Mouse (Mus musculus) cerebellum, postnatal 36 days (tissue): Measurements from ENCODE around the gene Plxnb1.

Source experiments
- DNase-seq, 2 experiments: peaks; one replicate each; pipeline ENCODE4 v3.0.0; 2021 to 2022; ENCODE audit warnings: mixed read lengths in 2 of 2

The Plxnb1 gene

DNA sequence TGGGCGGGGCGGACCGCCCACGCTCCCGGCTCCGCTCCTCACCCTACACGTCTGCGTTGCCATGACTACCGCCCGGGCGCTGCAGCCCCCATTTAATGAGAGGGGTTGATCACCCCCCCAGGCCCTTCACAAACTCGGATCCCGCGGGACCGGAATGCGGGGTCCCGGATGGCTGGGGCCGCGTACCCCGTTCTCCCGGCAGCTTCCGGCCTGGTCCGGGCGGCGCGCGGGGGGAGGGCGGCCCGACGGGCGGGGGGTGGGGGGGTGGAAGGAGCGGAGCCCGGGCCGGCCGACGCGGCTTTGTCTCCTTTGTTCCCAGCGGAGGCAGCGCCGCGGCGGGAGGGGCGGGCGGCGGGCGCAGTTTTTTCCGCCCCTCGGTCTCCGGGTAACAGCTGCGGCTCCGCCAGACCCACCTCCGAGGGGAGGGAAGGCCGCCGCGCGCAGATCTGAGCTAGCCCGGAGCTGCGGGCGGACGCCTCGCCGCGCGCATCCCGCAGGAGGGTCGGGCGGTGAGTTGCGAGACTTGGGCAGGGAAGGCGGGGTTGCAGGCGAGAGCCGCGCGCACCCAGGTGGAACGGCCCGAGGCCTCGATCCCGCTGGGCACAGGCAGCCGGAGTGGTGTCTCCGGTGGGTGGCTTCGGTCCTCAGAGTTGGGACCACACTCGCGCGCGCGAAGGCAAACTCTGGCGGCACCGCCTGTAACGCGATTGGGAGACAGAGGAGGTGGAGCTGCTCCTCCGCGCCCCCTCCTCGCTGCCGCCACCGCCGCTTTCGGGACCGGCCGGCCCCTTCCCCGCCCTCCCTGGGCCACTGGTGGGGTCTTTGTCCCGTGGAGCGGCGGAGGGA is at the start of gene Plxnb1:
TSS of gene Plxnb1 (plus strand) at position 253 of the 846 bp plus-strand sequence.
- DNase-seq: peak; percentile 38 to 53

- DNase-seq: peak; percentile 41 to 53
Observed at GRCm38 (mm10) chr9:109046306-109046705, 48.9 kb upstream of the Plxnb1 start.

DNA sequence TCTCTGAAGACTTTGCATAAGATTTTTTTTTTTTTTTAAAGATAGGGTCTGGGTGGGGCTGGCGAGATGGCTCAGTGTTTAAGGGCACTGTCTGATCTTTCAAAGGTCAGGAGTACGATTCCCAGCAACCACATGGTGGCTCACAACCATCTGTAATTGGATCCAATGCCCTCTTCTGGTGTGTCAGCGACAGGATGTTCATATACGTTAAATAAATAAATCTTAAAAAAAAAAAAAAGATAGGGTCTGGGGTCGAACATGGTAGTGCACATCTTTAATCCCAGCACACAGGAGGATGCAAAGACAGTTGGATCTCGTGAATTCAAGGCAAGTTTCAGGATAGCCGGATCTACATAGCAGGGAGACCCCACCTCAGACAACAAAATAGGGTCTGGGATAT is 45.9 kb upstream of the Plxnb1 start:
- no peak for DNase-seq

GRCm38 (mm10) chr9:109049996-109050673 is 45.1 kb upstream of the Plxnb1 start:
- DNase-seq: no peak

- DNase-seq: no peak
Observed at GRCm38 (mm10) chr9:109050674-109050997, 44.6 kb upstream of the Plxnb1 start.

GRCm38 (mm10) chr9:109051011-109051501 is 44.1 kb upstream of the Plxnb1 start:
- no peak for DNase-seq

GRCm38 (mm10) chr9:109051651-109052489 is 43.3 kb upstream of the Plxnb1 start:
- DNase-seq: no peak

- no peak for DNase-seq
Observed at GRCm38 (mm10) chr9:109052490-109053260, 42.5 kb upstream of the Plxnb1 start.

GRCm38 (mm10) chr9:109053366-109053765 is 41.8 kb upstream of the Plxnb1 start:
- no peak for DNase-seq

DNA sequence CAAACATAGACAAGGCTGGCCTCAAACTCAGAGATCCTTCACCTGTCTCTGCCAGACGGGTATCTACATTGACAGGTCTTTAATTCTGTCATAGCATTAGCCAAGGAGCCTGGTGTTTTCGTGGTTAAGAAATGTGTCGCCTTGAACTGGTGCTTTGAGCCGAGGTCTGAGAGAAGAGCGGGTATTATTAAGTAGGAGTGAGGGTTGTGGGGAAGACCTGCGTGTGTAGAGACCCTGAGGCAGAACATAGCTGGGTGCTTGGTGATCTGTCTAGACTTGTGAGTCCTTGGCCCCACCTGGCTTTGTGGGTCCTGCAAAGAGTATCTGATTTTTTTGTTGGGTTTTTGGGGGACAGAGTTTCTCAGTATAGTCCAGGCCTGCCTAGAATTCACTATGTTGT is 41.3 kb upstream of the Plxnb1 start:
- no peak for DNase-seq

DNA sequence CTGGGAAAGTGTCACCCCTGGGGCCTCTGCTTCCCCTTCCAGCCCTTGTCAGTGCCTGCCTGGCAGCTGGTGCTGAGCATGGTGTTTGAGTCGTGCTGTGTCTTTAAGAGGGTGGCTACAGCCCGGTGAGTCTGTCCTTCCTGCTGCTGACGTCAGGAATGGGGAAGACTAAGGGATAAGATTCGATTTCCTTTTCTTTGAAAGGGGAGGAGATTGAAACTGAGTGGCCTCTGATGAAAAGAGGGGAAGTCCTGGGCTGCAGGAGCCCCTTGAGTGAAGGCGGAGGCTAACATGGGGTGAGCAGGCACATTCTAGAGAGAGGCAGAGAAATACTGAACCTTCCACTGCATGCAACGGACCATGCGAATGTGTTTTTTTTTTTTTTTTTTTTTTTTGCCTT is 40.5 kb upstream of the Plxnb1 start:
- peak; percentile 57 to 60 for DNase-seq

DNA sequence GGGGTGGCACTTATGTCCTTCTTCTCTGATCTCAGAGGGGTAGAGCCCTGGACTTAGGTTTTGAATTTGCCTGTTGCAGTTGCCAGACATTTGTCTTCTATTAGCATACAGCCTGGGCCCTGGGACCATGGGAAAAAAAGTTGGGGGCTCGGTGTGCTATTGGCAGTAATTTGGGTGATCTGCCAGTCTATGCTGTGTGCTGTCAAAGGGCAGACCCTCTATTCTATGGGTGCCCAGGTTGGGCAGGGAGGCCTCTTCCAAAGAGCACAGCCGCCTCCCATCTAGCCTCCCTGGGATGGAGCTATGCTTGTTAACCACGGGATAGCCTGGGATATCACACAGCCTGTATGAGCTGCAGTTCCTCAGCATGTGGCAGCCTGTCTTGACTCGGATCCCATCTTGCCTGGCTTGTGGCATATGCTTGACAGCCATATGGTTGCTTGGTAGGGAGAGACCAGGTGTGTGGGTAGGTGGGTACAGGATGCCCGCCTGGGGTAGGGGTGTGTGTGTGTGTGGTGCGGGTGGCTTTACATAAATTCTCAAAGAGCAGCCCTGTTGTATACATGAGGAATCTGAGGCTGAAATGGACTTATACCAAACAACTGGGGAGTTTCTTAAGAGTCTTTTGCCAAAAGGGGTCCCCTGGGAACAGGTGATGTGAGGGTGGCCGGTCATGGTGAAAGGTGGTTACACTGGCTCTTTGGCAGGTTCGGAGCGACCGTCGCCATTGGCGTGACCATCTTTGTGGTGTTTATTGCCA is 39.7 kb upstream of the Plxnb1 start:
- no peak for DNase-seq

GRCm38 (mm10) chr9:109056081-109056690 is 39.0 kb upstream of the Plxnb1 start:
- no peak for DNase-seq

GRCm38 (mm10) chr9:109056916-109057315 is 38.3 kb upstream of the Plxnb1 start:
- no peak for DNase-seq

- DNase-seq: no peak
Observed at GRCm38 (mm10) chr9:109057543-109057942, 37.6 kb upstream of the Plxnb1 start.

DNA sequence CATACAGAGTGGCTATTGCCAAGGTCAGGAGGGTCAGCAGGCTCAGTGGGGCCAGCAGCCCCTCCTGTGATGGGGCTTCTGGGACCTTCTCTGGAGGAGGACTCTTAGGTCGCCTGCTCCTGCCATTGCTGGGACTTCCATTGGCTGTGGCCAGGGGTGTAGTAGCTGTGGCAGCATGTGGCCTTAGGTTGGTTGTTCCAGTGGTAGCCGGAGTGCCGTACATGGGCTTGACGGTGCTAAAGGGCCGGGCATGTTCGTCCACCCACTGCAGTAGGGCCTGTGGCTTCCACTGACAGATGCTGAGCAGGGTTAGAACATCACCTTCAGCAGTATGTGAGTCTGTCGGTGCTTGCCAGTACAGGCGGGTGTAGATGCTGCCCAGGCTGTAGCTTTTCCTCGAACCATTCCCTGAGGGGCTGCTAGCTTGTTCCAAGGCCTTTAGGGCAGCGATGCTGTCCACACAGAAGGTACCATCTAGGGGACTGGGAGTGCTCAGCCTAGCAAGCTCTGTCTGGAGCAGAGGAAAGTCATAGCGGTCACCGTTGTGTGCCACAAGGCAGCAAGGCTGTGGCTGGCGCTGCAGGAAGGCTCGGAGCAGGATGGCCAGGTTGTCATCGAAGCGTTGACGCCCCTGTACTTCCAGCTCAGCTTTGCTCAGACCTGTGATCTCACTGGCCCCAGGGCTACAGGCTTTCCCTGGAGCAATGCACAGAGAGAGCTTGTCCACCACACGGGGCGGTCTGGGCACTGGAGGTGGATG is 37.0 kb upstream of the Plxnb1 start:
- no peak for DNase-seq

DNA sequence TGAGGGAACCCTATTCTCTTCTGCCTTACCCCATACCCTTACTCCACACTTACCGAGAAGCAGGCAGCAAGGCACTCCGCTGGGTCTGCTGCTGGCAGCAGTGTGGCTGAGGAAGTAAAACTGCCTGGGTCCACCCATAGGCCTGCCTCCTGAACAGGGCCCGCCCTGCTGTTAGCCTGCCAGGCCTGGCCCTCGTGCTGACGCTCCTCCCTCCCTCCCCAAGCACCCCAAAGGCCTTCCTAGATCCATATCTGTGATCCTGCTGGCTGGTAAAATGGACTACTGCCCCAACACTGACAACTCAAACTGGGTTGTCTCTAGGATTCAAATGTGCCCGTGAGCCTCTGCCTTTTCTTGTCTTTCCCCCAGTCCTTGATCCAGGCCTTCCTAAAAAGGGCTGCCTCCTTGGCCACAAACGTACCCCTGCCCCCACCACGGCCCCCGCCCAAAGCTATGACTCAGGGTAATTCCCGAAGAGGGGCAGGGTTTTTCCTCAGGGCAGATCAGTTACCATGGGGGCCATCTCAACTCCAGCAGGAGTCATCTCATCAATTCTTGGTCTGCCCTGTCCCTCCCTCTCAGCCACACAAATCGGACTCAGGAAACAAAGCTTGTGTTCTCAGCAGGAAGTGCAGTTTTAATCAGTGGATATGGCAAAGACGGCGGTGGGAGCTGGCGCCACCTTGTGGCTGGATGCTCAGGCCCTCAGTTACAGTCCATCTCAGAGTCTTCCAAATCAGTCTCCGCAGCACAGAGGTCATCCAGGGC is 35.9 kb upstream of the Plxnb1 start, which contains the start of gene Trex1:
TSS of gene Trex1 (minus strand) at position 599 of the 768 bp plus-strand sequence.
- peak; percentile 89 to 93 for DNase-seq

DNA sequence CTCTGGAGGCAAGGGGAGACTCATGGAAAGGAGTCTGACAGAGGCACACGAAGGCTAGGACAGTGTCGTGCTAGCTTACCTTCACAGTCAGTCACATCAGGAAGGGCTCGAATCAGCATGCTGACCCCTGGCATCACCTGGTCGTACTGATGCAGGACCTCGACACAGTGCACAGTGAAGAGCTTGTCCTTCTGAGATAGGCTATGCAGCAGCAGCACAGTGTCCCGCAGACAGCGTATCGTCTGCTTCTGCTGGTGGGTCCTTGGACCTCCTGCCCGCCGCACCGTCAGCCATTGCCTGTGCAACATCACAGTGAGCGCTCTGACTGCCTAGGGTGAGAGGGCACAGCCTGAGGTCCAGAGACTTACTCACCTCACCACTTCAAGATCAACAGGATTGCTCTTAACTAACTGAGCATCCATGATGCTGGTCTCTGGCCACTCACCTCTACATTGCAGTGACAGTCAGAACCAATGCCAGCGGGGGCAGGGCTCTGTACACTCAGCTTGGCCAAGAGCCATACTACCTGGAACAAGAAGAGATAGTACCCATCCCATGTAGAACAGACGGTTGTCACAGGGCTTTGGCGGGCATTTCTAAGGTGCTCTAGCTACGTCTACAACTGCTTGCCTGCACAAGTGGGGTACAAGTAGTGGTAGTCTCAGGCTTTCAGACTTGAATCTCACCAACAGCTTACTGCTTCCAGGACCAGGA is 34.8 kb upstream of the Plxnb1 start:
- no peak for DNase-seq

GRCm38 (mm10) chr9:109060898-109061295 is 34.3 kb upstream of the Plxnb1 start:
- no peak for DNase-seq
